Mouse (Mus musculus) lung, postnatal 14 days (tissue): ENCODE data around the gene Ndrg3.
"Not testable (repeated sequence)": the region's sequence is repeated elsewhere in the genome, so short reads cannot be mapped to it uniquely, and the experiment has no call there.

Experiments
- DNase-seq: peaks from one replicate; pipeline ENCODE4 v3.0.0; 2021

Gene Ndrg3

DNA sequence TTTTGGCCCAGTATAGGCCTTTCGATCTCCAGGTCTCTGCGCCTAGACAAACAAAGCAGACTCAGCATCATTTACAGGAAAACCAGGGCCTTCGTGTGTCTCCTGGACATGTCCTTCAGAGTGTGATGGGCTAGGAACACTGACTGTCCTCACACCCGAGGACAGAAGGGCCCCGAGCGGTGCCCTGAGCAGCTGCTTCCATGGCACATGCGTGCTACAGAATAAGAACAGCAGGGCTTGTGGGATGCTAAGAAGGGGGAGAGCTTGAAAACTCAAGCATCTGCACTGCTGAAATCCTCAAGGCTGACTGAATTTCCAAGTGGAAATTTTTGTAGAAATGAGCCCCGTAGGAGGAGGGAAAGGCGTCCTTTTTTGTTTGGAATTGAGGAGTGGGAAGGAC is 94.8 kb downstream of the Ndrg3 start:
- no peak for DNase-seq

GRCm38 (mm10) chr2:156896384-156896914 is 95.4 kb downstream of the Ndrg3 start:
- DNase-seq, result no peak

DNA sequence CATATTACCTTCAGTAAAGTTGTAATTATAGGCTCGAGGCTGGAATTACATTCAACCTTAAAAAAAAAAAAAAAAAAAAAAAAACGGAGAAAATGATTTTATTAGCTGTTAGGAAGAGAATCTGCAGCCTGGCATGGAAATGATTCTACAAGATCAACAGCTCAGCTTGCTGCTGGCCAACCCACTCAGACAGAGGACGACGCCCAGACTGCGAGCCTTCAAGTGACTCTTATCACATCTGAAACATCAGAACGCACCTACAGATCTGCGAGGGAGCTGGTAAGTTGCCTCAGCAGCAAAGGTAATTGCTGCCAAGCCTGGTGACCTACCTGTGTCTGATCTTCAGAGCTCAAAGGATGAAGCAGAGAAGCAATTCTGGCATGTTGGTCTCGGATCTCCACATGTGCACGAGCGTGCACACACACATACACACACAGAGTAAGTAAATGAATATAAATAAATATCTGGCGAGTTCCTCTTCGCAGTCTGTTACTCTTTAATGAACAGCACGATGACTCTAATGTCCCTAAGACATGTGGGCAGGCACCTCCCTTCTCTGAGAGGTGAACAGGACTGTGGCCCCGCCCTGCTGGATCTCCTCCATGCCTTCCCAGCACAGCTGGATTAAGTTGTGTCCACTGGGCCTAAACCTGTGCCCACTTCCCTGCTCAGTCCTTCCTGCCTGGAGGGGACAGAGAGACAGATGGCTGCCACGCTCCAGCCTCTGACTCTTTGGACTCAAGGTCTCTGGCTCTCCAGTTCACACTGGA is 97.2 kb downstream of the Ndrg3 start:
- no peak for DNase-seq

GRCm38 (mm10) chr2:156892821-156893220 is 99.0 kb downstream of the Ndrg3 start:
- DNase-seq, result no peak

DNA sequence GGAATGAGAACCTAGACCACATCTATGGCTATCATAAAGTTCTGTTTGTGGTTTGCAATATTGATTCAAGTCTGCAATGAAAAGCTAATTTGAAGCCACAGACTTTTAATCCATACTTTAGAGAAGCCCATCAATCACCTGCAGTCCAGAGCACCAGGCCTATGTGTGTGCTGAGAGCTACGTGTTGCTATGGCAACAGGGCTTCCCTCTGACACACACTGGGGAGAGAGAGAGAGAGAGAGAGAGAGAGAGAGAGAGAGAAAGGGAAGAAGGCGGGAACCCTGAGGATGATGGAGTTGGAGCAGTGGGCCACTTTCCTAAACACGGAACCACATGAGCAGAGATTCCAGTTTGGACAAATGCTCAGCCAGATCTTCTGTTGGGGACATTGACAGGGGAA is 99.6 kb downstream of the Ndrg3 start:
- no peak for DNase-seq

GRCm38 (mm10) chr2:156888490-156888889 is 103.4 kb downstream of the Ndrg3 start:
- DNase-seq, result no peak

DNA sequence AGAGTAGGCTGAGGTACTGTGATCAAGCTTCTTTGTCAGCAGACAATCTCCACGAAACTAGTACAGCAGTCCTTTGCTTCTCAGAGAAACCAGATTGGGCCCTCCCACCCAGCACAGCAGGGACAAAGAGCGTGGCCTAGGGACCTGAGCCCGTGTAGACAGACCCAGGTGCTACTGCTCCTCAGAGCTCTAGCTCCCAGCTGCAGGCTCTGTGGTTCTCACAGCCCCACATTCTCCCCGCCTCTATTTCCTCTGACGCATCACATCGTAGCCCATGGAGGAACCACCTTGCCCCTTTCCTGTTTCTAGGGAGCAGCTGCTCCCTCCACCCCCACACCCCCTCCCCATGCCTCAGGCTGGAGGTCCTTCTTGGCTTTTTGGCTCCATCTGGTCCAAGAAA is 104.8 kb downstream of the Ndrg3 start, which contains the start of gene Sla2:
TSS of gene Sla2 (minus strand) at position 176 of the 400 bp plus-strand sequence.
- no peak for DNase-seq

DNA sequence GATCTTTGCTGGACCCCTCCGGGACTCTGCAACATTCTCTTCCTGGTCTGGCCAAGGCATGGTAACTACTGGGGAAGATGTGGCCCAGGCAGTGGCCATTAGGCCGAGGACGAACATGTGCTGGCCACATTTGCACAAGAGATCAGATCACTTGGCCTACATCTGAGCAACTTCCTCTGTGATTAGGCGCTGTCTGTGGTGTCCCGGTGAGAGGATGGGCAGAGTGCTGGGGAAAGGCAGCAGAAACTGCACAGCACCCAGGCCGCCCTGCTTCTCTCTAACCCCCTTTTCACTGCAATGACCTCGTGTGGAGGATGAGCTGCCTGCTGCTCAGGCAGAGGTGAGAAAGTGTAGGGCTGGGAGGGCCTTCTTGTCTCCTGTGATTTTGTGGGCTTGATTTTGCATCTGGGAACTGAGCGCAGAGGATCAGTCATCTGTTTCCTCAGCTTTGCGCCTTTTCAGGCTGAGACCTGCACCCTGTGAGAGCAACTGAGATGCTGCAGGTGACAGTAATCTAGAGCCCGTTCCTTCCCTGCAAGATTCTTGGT is 105.7 kb downstream of the Ndrg3 start:
- no peak for DNase-seq

DNA sequence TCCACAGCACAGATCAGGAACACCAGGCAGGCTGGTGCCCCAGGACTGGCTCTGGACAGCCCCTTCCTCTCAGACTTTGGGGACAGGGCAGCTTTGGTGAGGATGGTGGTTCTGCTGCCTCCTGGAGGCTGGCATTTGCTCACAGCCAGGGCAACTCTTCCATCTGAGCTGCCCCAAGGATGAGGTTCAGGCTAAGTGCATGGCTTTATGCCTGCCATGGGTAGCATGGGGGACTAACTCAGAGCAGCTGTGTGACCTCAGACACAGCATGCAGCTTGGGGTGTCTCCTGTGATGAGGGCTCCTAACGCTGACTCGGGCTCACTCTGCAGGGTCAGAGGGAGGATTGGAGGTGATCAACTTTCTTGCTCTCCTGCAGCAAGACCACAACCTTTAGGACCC is 106.2 kb downstream of the Ndrg3 start:
- not testable (repeated sequence) for DNase-seq

- no peak for DNase-seq
Measured at GRCm38 (mm10) chr2:156884396-156885211, 107.3 kb downstream of the Ndrg3 start.

- no peak for DNase-seq
Measured at GRCm38 (mm10) chr2:156882431-156883001, 109.3 kb downstream of the Ndrg3 start.

DNA sequence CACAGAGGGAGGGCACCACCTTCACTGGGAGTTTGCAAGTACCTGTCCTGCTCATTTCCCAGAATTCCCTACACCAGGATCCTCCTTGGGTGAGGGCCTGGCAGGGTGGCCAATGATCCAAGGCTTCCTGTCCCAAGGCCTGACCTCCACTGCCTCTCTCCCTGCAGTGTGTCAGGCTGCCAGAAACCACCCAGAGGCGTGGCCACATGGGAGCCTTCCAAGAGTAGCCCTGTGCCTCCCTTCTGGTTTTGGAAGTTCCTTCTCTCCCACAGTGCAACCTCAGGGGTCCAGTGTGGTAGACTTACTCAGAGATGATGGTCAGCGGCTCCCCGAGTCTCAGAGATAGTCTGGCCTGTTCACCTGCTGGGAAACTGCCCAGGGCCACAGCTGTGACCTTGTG is 112.3 kb downstream of the Ndrg3 start:
- no peak for DNase-seq

GRCm38 (mm10) chr2:156877726-156878125 is 114.1 kb downstream of the Ndrg3 start:
- peak; percentile 43 for DNase-seq
